18 mouse cellular contexts compared by ENCODE assay signal in genomic region chrX:52533098-52533497, GRCm38 (mm10).
DNase-seq lines count a peak whose midpoint lies in the region; ATAC-seq and TF ChIP-seq lines count a peak whose summit lies in the region.
"Had no signal": no experiment of that assay in that cellular context is flagged by ENCODE, and none has a peak within 500 bp of the region (broad histone marks: within the 10 kb centered on the region; RNA-seq: fewer than 3 reads in every experiment).

No protein-coding gene starts in this region.

- no peak overlapping the region for H3K4me3 ChIP-seq in hindbrain, postnatal 0 days (ENCODE audit: low read length)
- H3K4me3 ChIP-seq in hindbrain, embryonic 12.5 days, result no peak overlapping the region
- H3K4me3 ChIP-seq in kidney, embryonic 15.5 days (replicated peaks), result no peak overlapping the region
- no peak overlapping the region for H3K4me3 ChIP-seq in stomach, embryonic 15.5 days (replicated peaks)
- H3K4me3 ChIP-seq in left cerebral cortex, adult 2 months, result no peak overlapping the region
- H3K4me3 ChIP-seq: embryonic facial prominence, embryonic 12.5 days; hindbrain, embryonic 15.5 days had no signal

- H3K9me3 ChIP-seq in hindbrain, postnatal 0 days (ENCODE audit: low read length), result no peaks in the 10 kb centered on the region
- no peaks in the 10 kb centered on the region for H3K9me3 ChIP-seq in hindbrain, embryonic 12.5 days (replicated peaks)
- H3K9me3 ChIP-seq in kidney, embryonic 15.5 days (replicated peaks), result no peaks in the 10 kb centered on the region
- no peaks in the 10 kb centered on the region for H3K9me3 ChIP-seq in stomach, embryonic 15.5 days
- H3K9me3 ChIP-seq: embryonic facial prominence, embryonic 12.5 days; G1E; hindbrain, embryonic 15.5 days had no signal

- TF ChIP-seq CTCF in hindbrain, postnatal 0 days (IDR thresholded peaks at IDR 0.05; ENCODE audit: low read depth), result no peak
- no peak for TF ChIP-seq CTCF in left cerebral cortex, adult 2 months (IDR thresholded peaks at IDR 0.05)

- H3K9ac ChIP-seq in hindbrain, postnatal 0 days (replicated peaks; ENCODE audit: low read length), result no peak overlapping the region
- no peak overlapping the region for H3K9ac ChIP-seq in hindbrain, embryonic 12.5 days
- no peak overlapping the region for H3K9ac ChIP-seq in kidney, embryonic 15.5 days
- no peak overlapping the region for H3K9ac ChIP-seq in stomach, embryonic 15.5 days
- H3K9ac ChIP-seq: embryonic facial prominence, embryonic 12.5 days; hindbrain, embryonic 15.5 days had no signal

- 52% methylated on average over 4 of the region's 4 CpGs for WGBS in hindbrain, postnatal 0 days
- WGBS in hindbrain, embryonic 12.5 days, result 68% methylated on average over 4 of the region's 4 CpGs
- WGBS in kidney, embryonic 15.5 days, result 57% methylated on average over 4 of the region's 4 CpGs
- 44% methylated on average over 4 of the region's 4 CpGs for WGBS in stomach, embryonic 15.5 days

- no peaks in the 10 kb centered on the region for H3K36me3 ChIP-seq in hindbrain, postnatal 0 days (ENCODE audit: insufficient read depth, low read length)
- no peaks in the 10 kb centered on the region for H3K36me3 ChIP-seq in hindbrain, embryonic 12.5 days
- H3K36me3 ChIP-seq in kidney, embryonic 15.5 days, result no peaks in the 10 kb centered on the region
- H3K36me3 ChIP-seq in stomach, embryonic 15.5 days, result no peaks in the 10 kb centered on the region
- H3K36me3 ChIP-seq: embryonic facial prominence, embryonic 12.5 days; G1E; hindbrain, embryonic 15.5 days had no signal

- no peak overlapping the region for H3K27ac ChIP-seq in hindbrain, postnatal 0 days
- no peak overlapping the region for H3K27ac ChIP-seq in hindbrain, embryonic 12.5 days
- 0 out of 2 replicates have a peak overlapping the region, but pooled peaks have one; percentile 18 for H3K27ac ChIP-seq in kidney, embryonic 15.5 days
- peak overlapping the region; percentile 26; the same call in 1 of the 2 replicates for H3K27ac ChIP-seq in stomach, embryonic 15.5 days
- no peak overlapping the region for H3K27ac ChIP-seq in left cerebral cortex, adult 2 months
- H3K27ac ChIP-seq: embryonic facial prominence, embryonic 12.5 days; hindbrain, embryonic 15.5 days had no signal

- ATAC-seq in hindbrain, postnatal 0 days, result no peak
- no peak for ATAC-seq in hindbrain, embryonic 12.5 days (ENCODE audit: low FRiP score)
- no peak for ATAC-seq in kidney, embryonic 15.5 days (replicated peaks; ENCODE audit: low FRiP score)
- ATAC-seq in stomach, embryonic 15.5 days (ENCODE audit: insufficient read depth, low FRiP score, low read depth), result no peak
- ATAC-seq: midbrain, embryonic 16.5 days had no signal

- intact Hi-C loops in left cerebral cortex, adult 2 months (cut with DNase I), result no loop called here

- no peaks in the 10 kb centered on the region for H3K27me3 ChIP-seq in hindbrain, postnatal 0 days (ENCODE audit: insufficient read depth, low read length)
- H3K27me3 ChIP-seq in hindbrain, embryonic 12.5 days, result no peaks in the 10 kb centered on the region
- 0 out of 2 replicates have a peak, but pooled peaks cover 7% of the 10 kb centered on the region for H3K27me3 ChIP-seq in kidney, embryonic 15.5 days
- H3K27me3 ChIP-seq in stomach, embryonic 15.5 days (replicated peaks), result no peaks in the 10 kb centered on the region
- H3K27me3 ChIP-seq: embryonic facial prominence, embryonic 12.5 days; hindbrain, embryonic 15.5 days had no signal

- no peak overlapping the region for H3K4me2 ChIP-seq in hindbrain, postnatal 0 days (ENCODE audit: low read depth, low read length)
- H3K4me2 ChIP-seq in hindbrain, embryonic 12.5 days (replicated peaks), result no peak overlapping the region
- no peak overlapping the region for H3K4me2 ChIP-seq in kidney, embryonic 15.5 days
- no peak overlapping the region for H3K4me2 ChIP-seq in stomach, embryonic 15.5 days
- H3K4me2 ChIP-seq: embryonic facial prominence, embryonic 12.5 days; hindbrain, embryonic 15.5 days; liver, embryonic 11.5 days had no signal

- H3K4me1 ChIP-seq in hindbrain, postnatal 0 days (ENCODE audit: insufficient read depth, low read length), result no peaks in the 10 kb centered on the region
- no peaks in the 10 kb centered on the region for H3K4me1 ChIP-seq in hindbrain, embryonic 12.5 days
- peaks cover 6% of the 10 kb centered on the region for H3K4me1 ChIP-seq in kidney, embryonic 15.5 days
- no peaks in the 10 kb centered on the region for H3K4me1 ChIP-seq in stomach, embryonic 15.5 days
- H3K4me1 ChIP-seq: hindbrain, embryonic 15.5 days had no signal

- peak; percentile 4 for DNase-seq in hindbrain, postnatal 0 days (ENCODE audit: low spot score)
- peak; percentile 16 for DNase-seq in retina, postnatal 1 day
- DNase-seq in retina, embryonic 14.5 days (ENCODE audit: low spot score), result no peak
- no peak for DNase-seq in cerebellum, adult 9-10 months
- DNase-seq in left cerebral cortex, adult 2 months (ENCODE audit: extremely low spot score in 1 of 2, low spot score in 2 of 2), result no peak
- DNase-seq: cerebellum, adult 9-11 months; gastrocnemius, postnatal 10 days; layer of hippocampus, postnatal 36 days; lung, postnatal 4 days; thymus, postnatal 36 days had no signal

Comparison
In these comparisons a context has a peak if more than half of its experiments do, and no peak if none do; other contexts are left out.
1. DNase-seq: peak in hindbrain, postnatal 0 days (single experiment) and retina, postnatal 1 day (single experiment); none in retina, embryonic 14.5 days (single experiment), cerebellum, adult 9-10 months (single experiment) and left cerebral cortex, adult 2 months (0 of 2).
2. H3K27ac ChIP-seq: peak in kidney, embryonic 15.5 days (single experiment) and stomach, embryonic 15.5 days (single experiment); none in hindbrain, postnatal 0 days (single experiment), hindbrain, embryonic 12.5 days (single experiment) and left cerebral cortex, adult 2 months (single experiment).